Mouse (Mus musculus): ENCODE data around the gene Pdik1l.

DNA sequence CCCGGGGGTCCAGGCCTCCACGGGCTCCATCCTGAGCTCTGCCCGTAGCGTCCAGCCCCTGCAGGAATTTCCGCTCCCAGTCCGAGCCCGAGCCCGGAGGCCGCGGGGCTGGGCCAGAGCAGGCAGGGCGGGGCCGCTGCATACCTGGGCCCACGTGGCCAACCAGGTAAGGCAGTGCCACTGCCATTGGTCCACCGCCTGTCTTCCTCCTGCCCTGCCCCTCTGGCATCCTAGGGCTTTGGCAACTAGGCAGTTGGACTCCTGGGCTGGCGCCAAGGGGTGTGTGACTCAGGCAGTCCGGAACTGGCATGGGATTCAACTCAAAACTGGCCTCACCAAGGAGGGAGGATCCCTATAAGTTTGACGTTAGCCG lies 49.4 kb downstream of the Pdik1l start, which contains the start of gene Cnksr1:
- TF ChIP-seq POLR2A (IDR thresholded peaks at IDR 0.05; ENCODE audit: insufficient read length, low read depth) (no peak), TCF12 (IDR thresholded peaks at IDR 0.05; ENCODE audit: insufficient read depth, poor library complexity, severe bottlenecking) (no peak), E2F4 (IDR thresholded peaks at IDR 0.05; ENCODE audit: insufficient read depth) (no peak), CEBPB (IDR thresholded peaks at IDR 0.05; ENCODE audit: insufficient read depth, poor library complexity, severe bottlenecking) (no peak), POLR2AphosphoS2 (IDR thresholded peaks at IDR 0.05; ENCODE audit: insufficient read length, low read depth) (no peak), SRF (IDR thresholded peaks at IDR 0.05; ENCODE audit: control insufficient read depth, insufficient read length, low read depth) (no peak), TCF3 (IDR thresholded peaks at IDR 0.05; ENCODE audit: insufficient read length, low read depth) (no peak), REST (IDR thresholded peaks at IDR 0.05; ENCODE audit: insufficient read depth, insufficient read length) (no peak)
